Mouse (Mus musculus): ENCODE data around the gene Iars2.

GRCm38 (mm10) chr1:185343422-185343821, 14.2 kb upstream of the Iars2 start:
- TF ChIP-seq CTCF (IDR thresholded peaks at IDR 0.05; ENCODE audit: low read depth, low read length), result no peak
- TF ChIP-seq POLR2A (IDR thresholded peaks at IDR 0.05; ENCODE audit: borderline replicate concordance, low read depth, low read length), result no peak
